Mouse (Mus musculus) leukemia stem cell, adult 10-12 weeks (primary cell): ENCODE data around the gene Krtap4-16. TPM values are rescaled to one million over a fixed set of nuclear protein-coding genes. Genes with fewer than 3 reads are reported as not detected.

Experiments used
- polyA plus RNA-seq: library from polyadenylated mRNA; stranded (reverse); fragments of >175 nt; gene quantifications from 2 replicates; pipeline ENCODE4 v1.2.3, GENCODE M21; 2012; ENCODE audit warnings: low replicate concordance

The Krtap4-16 gene
- not detected in 2 replicates for polyA plus RNA-seq

DNA sequence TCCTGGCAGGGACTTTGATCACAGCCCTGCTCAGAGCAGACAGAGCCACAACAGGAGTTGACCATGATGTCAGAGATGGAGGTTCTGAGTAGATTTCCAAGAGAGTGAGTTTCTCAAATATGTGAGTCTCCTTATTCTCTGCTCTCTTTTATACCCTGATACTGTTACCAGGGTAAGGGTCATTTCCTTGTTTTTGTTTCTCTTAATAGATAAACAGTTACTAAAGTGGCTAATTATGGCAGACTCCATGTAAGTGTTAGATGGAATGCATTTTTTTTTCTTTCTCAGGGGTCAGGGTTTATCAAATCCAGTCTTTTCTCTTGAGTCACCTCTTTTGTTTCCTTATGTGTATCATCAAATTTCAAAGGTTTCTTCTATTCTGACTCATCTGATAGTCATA is at the start of gene Krtap4-16:
TSS of gene Krtap4-16 (minus strand) at position 101 of the 400 bp plus-strand sequence.

DNA sequence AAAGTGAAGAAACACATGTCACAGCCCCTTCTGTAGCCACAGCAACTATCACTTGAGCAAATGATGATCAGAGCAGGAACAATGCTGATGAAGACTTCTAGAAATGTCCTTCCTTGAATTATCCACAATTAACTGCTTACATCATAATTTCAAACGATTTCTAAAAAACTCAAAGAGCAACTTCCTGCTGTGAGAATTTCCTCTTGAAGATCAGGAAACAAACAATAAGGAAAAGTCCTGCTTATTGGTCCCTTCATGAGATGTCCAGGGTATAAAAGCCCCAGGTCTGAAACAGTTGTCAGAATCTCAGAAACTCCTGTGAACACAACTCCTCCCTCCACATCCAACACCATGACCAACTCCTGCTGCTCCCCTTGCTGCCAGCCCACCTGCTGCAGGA is 27.5 kb upstream of the Krtap4-16 start, which contains the start of gene Gm11567:
TSS of gene Gm11567 (plus strand) at position 301 of the 400 bp plus-strand sequence.

DNA sequence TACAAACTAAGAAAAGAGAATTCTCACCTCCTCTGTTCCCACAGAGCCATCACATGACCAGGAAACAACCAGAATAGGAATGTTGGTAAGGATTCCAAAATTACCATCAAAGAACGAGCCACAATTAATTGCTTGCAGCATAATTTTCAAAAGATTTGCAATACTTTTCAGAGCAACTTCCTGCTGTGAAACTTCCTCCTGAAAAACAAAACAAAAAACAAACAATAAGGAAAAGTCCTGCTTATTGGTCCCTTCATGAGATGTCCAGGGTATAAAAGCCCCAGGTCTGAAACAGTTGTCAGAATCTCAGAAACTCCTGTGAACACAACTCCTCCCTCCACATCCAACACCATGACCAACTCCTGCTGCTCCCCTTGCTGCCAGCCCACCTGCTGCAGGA is 21.7 kb upstream of the Krtap4-16 start, which contains the start of gene Krtap9-1:
TSS of gene Krtap9-1 (plus strand) at position 301 of the 400 bp plus-strand sequence.

GRCm38 (mm10) chr11:99864176-99864575 is 12.8 kb upstream of the Krtap4-16 start, which contains the start of gene Gm11559:
TSS of gene Gm11559 (plus strand) at chr11:99864476.

GRCm38 (mm10) chr11:99857617-99858016 is 6.2 kb upstream of the Krtap4-16 start, which contains the start of gene Gm11568:
TSS of gene Gm11568 (plus strand) at chr11:99857917.

DNA sequence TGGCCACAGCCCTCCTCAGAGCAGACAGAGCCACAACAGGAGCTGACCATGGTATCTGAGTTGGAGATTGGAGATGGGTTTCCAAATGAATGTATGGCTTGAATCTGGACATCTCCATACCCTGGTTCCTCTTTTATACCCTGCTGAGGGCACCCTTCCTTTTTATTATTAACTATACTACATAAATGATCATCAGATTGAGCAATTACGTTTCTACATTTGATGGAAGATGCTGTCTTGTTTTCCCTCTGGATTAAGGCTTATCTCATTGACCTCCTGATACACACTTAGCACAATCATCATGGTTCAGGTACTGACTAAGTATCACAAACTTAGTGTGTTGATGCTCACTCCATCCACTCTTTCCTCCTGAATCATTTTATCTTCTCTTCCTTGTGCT is 13.4 kb downstream of the Krtap4-16 start, which contains the start of gene 2300003K06Rik:
TSS of gene 2300003K06Rik (minus strand) at position 101 of the 400 bp plus-strand sequence.

GRCm38 (mm10) chr11:99815566-99815965 is 35.8 kb downstream of the Krtap4-16 start, which contains the start of gene Gm11564:
TSS of gene Gm11564 (minus strand) at chr11:99815666.

DNA sequence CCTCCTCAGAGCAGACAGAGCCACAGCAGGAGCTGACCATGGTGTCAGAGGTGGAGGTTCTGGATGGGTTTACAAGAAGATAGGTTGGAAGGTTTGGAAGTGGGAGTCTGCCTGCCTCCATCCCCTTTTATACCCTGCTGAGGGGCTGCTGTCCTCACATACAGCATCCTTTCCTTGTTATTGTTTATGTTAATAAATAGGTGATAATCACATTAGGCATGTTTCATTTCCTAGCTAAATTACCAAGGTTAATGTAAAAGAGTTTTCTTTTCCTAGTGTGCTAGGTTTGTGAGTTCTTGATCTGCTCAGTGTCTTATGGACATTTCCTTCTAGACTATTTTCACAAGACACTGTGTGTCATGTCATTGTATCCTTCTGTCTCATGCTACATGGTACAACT is 41.6 kb downstream of the Krtap4-16 start, which contains the start of gene Krtap4-13:
TSS of gene Krtap4-13 (minus strand) at position 101 of the 400 bp plus-strand sequence.

GRCm38 (mm10) chr11:99804346-99804745 is 47.1 kb downstream of the Krtap4-16 start, which contains the start of gene Gm11554:
TSS of gene Gm11554 (minus strand) at chr11:99804446.

Other genes with a start within 250 kb of the Krtap4-16 start
- gene Gm11938, start 248.3 kb downstream of the Krtap4-16 start, polyA plus RNA-seq: not detected in 2 replicates
- not detected in 2 replicates for gene Gm11937, start 241.4 kb downstream of the Krtap4-16 start, polyA plus RNA-seq
- not detected in 2 replicates for gene Krtap2-4, start 236.8 kb downstream of the Krtap4-16 start, polyA plus RNA-seq
- not detected in 2 replicates for gene Gm11562, start 231.2 kb downstream of the Krtap4-16 start, polyA plus RNA-seq
- gene Krtap4-1, start 223.4 kb downstream of the Krtap4-16 start, polyA plus RNA-seq: not detected in 2 replicates
- gene Krtap4-2, start 216.5 kb downstream of the Krtap4-16 start, polyA plus RNA-seq: not detected in 2 replicates
- not detected in 2 replicates for gene Krtap4-7, start 207.5 kb downstream of the Krtap4-16 start, polyA plus RNA-seq
- not detected in 2 replicates for gene Gm11555, start 201.4 kb downstream of the Krtap4-16 start, polyA plus RNA-seq
- gene Gm11563, start 192.6 kb downstream of the Krtap4-16 start, polyA plus RNA-seq: not detected in 2 replicates
- not detected in 2 replicates for gene Krtap4-6, start 185.6 kb downstream of the Krtap4-16 start, polyA plus RNA-seq
- gene Gm14190, start 160.9 kb downstream of the Krtap4-16 start, polyA plus RNA-seq: not detected in 2 replicates
- gene Gm14180, start 117.3 kb downstream of the Krtap4-16 start, polyA plus RNA-seq: not detected in 2 replicates
- not detected in 2 replicates for gene Gm11595, start 78.7 kb downstream of the Krtap4-16 start, polyA plus RNA-seq
- gene Krtap4-8, start 70.9 kb downstream of the Krtap4-16 start, polyA plus RNA-seq: not detected in 2 replicates
- not detected in 2 replicates for gene Krtap4-9, start 66.4 kb downstream of the Krtap4-16 start, polyA plus RNA-seq
- not detected in 2 replicates for gene Gm11596, start 58.1 kb downstream of the Krtap4-16 start, polyA plus RNA-seq
- 0.86 TPM in 1 of 2 replicates, not detected in the other for gene Gm11569, start 52.7 kb downstream of the Krtap4-16 start, polyA plus RNA-seq
- not detected in 2 replicates for gene Gm11554, start 47.2 kb downstream of the Krtap4-16 start, polyA plus RNA-seq
- not detected in 2 replicates for gene Krtap4-13, start 41.7 kb downstream of the Krtap4-16 start, polyA plus RNA-seq
- gene Gm11564, start 35.9 kb downstream of the Krtap4-16 start, polyA plus RNA-seq: not detected in 2 replicates
- gene 2300003K06Rik, start 13.5 kb downstream of the Krtap4-16 start, polyA plus RNA-seq: not detected in 2 replicates
- not detected in 2 replicates for gene Gm11568, start 6.3 kb upstream of the Krtap4-16 start, polyA plus RNA-seq
- gene Gm11559, start 12.9 kb upstream of the Krtap4-16 start, polyA plus RNA-seq: not detected in 2 replicates
- not detected in 2 replicates for gene Krtap9-1, start 21.8 kb upstream of the Krtap4-16 start, polyA plus RNA-seq
- not detected in 2 replicates for gene Gm11567, start 27.6 kb upstream of the Krtap4-16 start, polyA plus RNA-seq
- not detected in 2 replicates for gene Krtap31-1, start 56.3 kb upstream of the Krtap4-16 start, polyA plus RNA-seq
- gene Gm11565, start 63.1 kb upstream of the Krtap4-16 start, polyA plus RNA-seq: not detected in 2 replicates
- not detected in 2 replicates for gene Krtap31-2, start 84.7 kb upstream of the Krtap4-16 start, polyA plus RNA-seq
- not detected in 2 replicates for gene Krtap9-5, start 96.9 kb upstream of the Krtap4-16 start, polyA plus RNA-seq
- gene Krtap29-1, start 127.4 kb upstream of the Krtap4-16 start, polyA plus RNA-seq: not detected in 2 replicates
- gene Krtap16-1, start 135.0 kb upstream of the Krtap4-16 start, polyA plus RNA-seq: not detected in 2 replicates
- gene Krtap17-1, start 142.4 kb upstream of the Krtap4-16 start, polyA plus RNA-seq: not detected in 2 replicates
- gene Krt33a, start 164.6 kb upstream of the Krtap4-16 start, polyA plus RNA-seq: not detected in 2 replicates
- not detected in 2 replicates for gene Krt33b, start 178.3 kb upstream of the Krtap4-16 start, polyA plus RNA-seq
- gene Krt34, start 189.9 kb upstream of the Krtap4-16 start, polyA plus RNA-seq: not detected in 2 replicates
- gene Krt31, start 198.9 kb upstream of the Krtap4-16 start, polyA plus RNA-seq: not detected in 2 replicates
- gene Krt32, start 236.6 kb upstream of the Krtap4-16 start, polyA plus RNA-seq: not detected in 2 replicates
- not detected in 2 replicates for gene Krt35, start 244.6 kb upstream of the Krtap4-16 start, polyA plus RNA-seq